Mouse (Mus musculus) ovary, adult 18-20 months (tissue): ENCODE data around the gene Apobec1.
"Not testable (repeated sequence)": the region's sequence is repeated elsewhere in the genome, so short reads cannot be mapped to it uniquely, and the experiment has no call there.

ENCODE experiments used
- DNase-seq: peaks from one replicate; pipeline ENCODE4 v3.0.0; 2022; ENCODE audit warnings: low spot score, mixed read lengths

Apobec1 gene

GRCm38 (mm10) chr6:122560427-122560826 lies 41.8 kb downstream of the Apobec1 start:
- DNase-seq, result peak; percentile 30

GRCm38 (mm10) chr6:122556959-122557561 lies 45.2 kb downstream of the Apobec1 start:
- DNase-seq, result peak; percentile 16

- DNase-seq, result no peak
These were observed 47.0 kb downstream of the Apobec1 start for GRCm38 (mm10) chr6:122555266-122555665.

- DNase-seq, result no peak
These were observed 48.1 kb downstream of the Apobec1 start for GRCm38 (mm10) chr6:122554102-122554501.

- DNase-seq, result no peak
These were observed 48.6 kb downstream of the Apobec1 start, which contains the start of gene Aicda for GRCm38 (mm10) chr6:122553606-122554005. Gene Aicda (plus strand): TSS chr6:122553801.

GRCm38 (mm10) chr6:122545948-122546347 lies 56.3 kb downstream of the Apobec1 start:
- no peak for DNase-seq

- DNase-seq, result no peak
These were observed 56.9 kb downstream of the Apobec1 start for GRCm38 (mm10) chr6:122545289-122545882.

- DNase-seq, result no peak
These were observed 57.6 kb downstream of the Apobec1 start for GRCm38 (mm10) chr6:122544672-122545071.

GRCm38 (mm10) chr6:122543574-122543973 lies 58.7 kb downstream of the Apobec1 start:
- no peak for DNase-seq

GRCm38 (mm10) chr6:122542459-122542858 lies 59.8 kb downstream of the Apobec1 start:
- not testable (repeated sequence) for DNase-seq

- DNase-seq, result no peak
These were observed 62.7 kb downstream of the Apobec1 start for GRCm38 (mm10) chr6:122539564-122539963.

- DNase-seq, result no peak
These were observed 68.2 kb downstream of the Apobec1 start for GRCm38 (mm10) chr6:122534032-122534431.

GRCm38 (mm10) chr6:122532883-122533302 lies 69.4 kb downstream of the Apobec1 start:
- peak; percentile 20 for DNase-seq

GRCm38 (mm10) chr6:122531466-122532174 lies 70.6 kb downstream of the Apobec1 start:
- DNase-seq, result peak; percentile 25

- DNase-seq, result no peak
These were observed 74.1 kb downstream of the Apobec1 start for GRCm38 (mm10) chr6:122528136-122528535.
